Mouse (Mus musculus) cerebral cortex, adult 2 months (tissue): Measurements from ENCODE around the gene Hspb11.

ENCODE experiments used
- WGBS: fragments of 180-500 bp; shearing (Covaris S2); methylation state at CpG from one replicate; pipeline ENCODE4 v1.1.7; 2018; 5-methylcytosine and 5-hydroxymethylcytosine counted together

Gene Hspb11

GRCm38 (mm10) chr4:107253125-107254091 is at the start of gene Hspb11, which contains the start of gene Lrrc42:
TSS of gene Hspb11 (plus strand) at chr4:107253593.
TSS of gene Lrrc42 (minus strand) at chr4:107253532.
- WGBS = under 1% methylated on average over 96 of the region's 101 CpGs

GRCm38 (mm10) chr4:107207016-107207415 is 46.4 kb upstream of the Hspb11 start:
- 96% methylated on average over 2 of the region's 2 CpGs for WGBS

- WGBS = 78% methylated on average over 3 of the region's 3 CpGs
Observed at GRCm38 (mm10) chr4:107208880-107209279, 44.5 kb upstream of the Hspb11 start, which contains the start of gene Ldlrad1. TSS of gene Ldlrad1 (plus strand) at chr4:107209180.

GRCm38 (mm10) chr4:107210483-107211097 is 42.8 kb upstream of the Hspb11 start:
- WGBS = 86% methylated on average over 5 of the region's 5 CpGs

GRCm38 (mm10) chr4:107211465-107211864 is 41.9 kb upstream of the Hspb11 start:
- 45% methylated on average over 4 of the region's 4 CpGs for WGBS

GRCm38 (mm10) chr4:107211936-107212335 is 41.5 kb upstream of the Hspb11 start:
- WGBS = 82% methylated on average over 5 of the region's 5 CpGs

GRCm38 (mm10) chr4:107213279-107214011 is 39.9 kb upstream of the Hspb11 start:
- 70% methylated on average over 12 of the region's 12 CpGs for WGBS

GRCm38 (mm10) chr4:107217574-107217973 is 35.8 kb upstream of the Hspb11 start:
- 90% methylated on average over 9 of the region's 9 CpGs for WGBS

- 88% methylated on average over 5 of the region's 5 CpGs for WGBS
Observed at GRCm38 (mm10) chr4:107221524-107221923, 31.9 kb upstream of the Hspb11 start.

GRCm38 (mm10) chr4:107223225-107224204 is 29.9 kb upstream of the Hspb11 start:
- WGBS = 72% methylated on average over 11 of the region's 11 CpGs

GRCm38 (mm10) chr4:107226313-107226712 is 27.1 kb upstream of the Hspb11 start:
- 96% methylated on average over 2 of the region's 2 CpGs for WGBS

- WGBS = 66% methylated on average over 3 of the region's 3 CpGs
Observed at GRCm38 (mm10) chr4:107232219-107232618, 21.2 kb upstream of the Hspb11 start.

GRCm38 (mm10) chr4:107238253-107238652 is 15.1 kb upstream of the Hspb11 start:
- 92% methylated on average over 2 of the region's 2 CpGs for WGBS

- 96% methylated on average over 6 of the region's 6 CpGs for WGBS
Observed at GRCm38 (mm10) chr4:107240196-107240595, 13.2 kb upstream of the Hspb11 start.

- WGBS = 68% methylated on average over 6 of the region's 6 CpGs
Observed at GRCm38 (mm10) chr4:107243365-107244333, 9.7 kb upstream of the Hspb11 start.

GRCm38 (mm10) chr4:107245368-107245767 is 8.0 kb upstream of the Hspb11 start:
- WGBS = 48% methylated on average over 2 of the region's 2 CpGs

- WGBS = 79% methylated on average over 1 of the region's 1 CpGs
Observed at GRCm38 (mm10) chr4:107246040-107246439, 7.4 kb upstream of the Hspb11 start.

- WGBS = 70% methylated on average over 9 of the region's 9 CpGs
Observed at GRCm38 (mm10) chr4:107247110-107247509, 6.3 kb upstream of the Hspb11 start.

GRCm38 (mm10) chr4:107248061-107248460 is 5.3 kb upstream of the Hspb11 start:
- 59% methylated on average over 3 of the region's 3 CpGs for WGBS

- 32% methylated on average over 2 of the region's 2 CpGs for WGBS
Observed at GRCm38 (mm10) chr4:107249471-107249870, 3.9 kb upstream of the Hspb11 start.
